Mouse (Mus musculus) midbrain, embryonic 16.5 days (tissue): ENCODE data around the gene Atrnl1. TPM values are rescaled to one million over a fixed set of nuclear protein-coding genes. Genes with fewer than 3 reads are reported as not detected.
A peak's percentile ranks its signal among the peaks of the same experiment; 100 is the strongest.

ENCODE experiments used
- ATAC-seq: fragments of 200-750 bp; cut with Nextera tagmentation; 2 replicates; pipeline ENCODE4 v1.8.0; 2017; ENCODE audit warnings: moderate TSS enrichment
- H3K27ac ChIP-seq: fragments of 300-500 bp; sonication (generic); 2 replicates; pipeline ENCODE4 v1.5.1; 2014; ENCODE audit warnings: mild to moderate bottlenecking, low read length, mixed read lengths
- H3K27me3 ChIP-seq: fragments of 300-500 bp; sonication (generic); 2 replicates; pipeline ENCODE4 v1.6.1; 2014; ENCODE audit warnings: low read depth, low read length, mixed read lengths; ENCODE audit not compliant: control insufficient read depth, insufficient read depth
- H3K36me3 ChIP-seq: fragments of 300-500 bp; sonication (generic); 2 replicates; pipeline ENCODE4 v1.6.1; 2014; ENCODE audit warnings: mild to moderate bottlenecking, low read length, moderate library complexity, mixed read lengths; ENCODE audit not compliant: control insufficient read depth, insufficient read depth
- H3K4me1 ChIP-seq: fragments of 300-500 bp; sonication (generic); 2 replicates; pipeline ENCODE4 v1.6.1; 2014; ENCODE audit warnings: mild to moderate bottlenecking, low read length, mixed read lengths; ENCODE audit not compliant: control insufficient read depth, insufficient read depth
- H3K4me2 ChIP-seq: fragments of 300-500 bp; sonication (generic); 2 replicates; pipeline ENCODE4 v1.6.1; 2014; ENCODE audit warnings: mild to moderate bottlenecking, low read length, mixed read lengths
- H3K4me3 ChIP-seq: fragments of 300-500 bp; sonication (generic); 2 replicates; pipeline ENCODE4 v1.5.1; 2014; ENCODE audit warnings: low read depth, mild to moderate bottlenecking, low read length, moderate library complexity, mixed read lengths
- H3K9ac ChIP-seq: fragments of 300-500 bp; sonication (generic); 2 replicates; pipeline ENCODE4 v1.6.1; 2014; ENCODE audit warnings: low read depth, low read length, mixed read lengths
- H3K9me3 ChIP-seq: fragments of 300-500 bp; sonication (generic); replicated peaks from 2 replicates; pipeline ENCODE4 v1.6.1; 2014; ENCODE audit warnings: mild to moderate bottlenecking, low read length, mixed read lengths; ENCODE audit not compliant: control insufficient read depth, poor library complexity, severe bottlenecking
- WGBS: fragments of 180-500 bp; shearing (Covaris S2); extraction: QIAGEN DNeasy Blood & Tissue Kit; methylation state at CpG from one replicate; pipeline ENCODE4 v1.1.7; 2014; 5-methylcytosine and 5-hydroxymethylcytosine counted together
- polyA plus RNA-seq: library from polyadenylated mRNA; unstranded; fragments of >200 nt; fragmentation: Nextera tagmentation; extraction: Ambion mirVana; gene quantifications from 2 replicates; pipeline ENCODE4 v1.2.1, GENCODE M21; 2015

Atrnl1 gene
- polyA plus RNA-seq, 1 experiment from 2014 or later = 8.3 TPM

GRCm38 (mm10) chr19:57926941-57927471 is 316.2 kb downstream of the Atrnl1 start:
- H3K27ac ChIP-seq = peak overlapping the region; percentile 47
- WGBS = 12% methylated on average over 10 of the region's 10 CpGs
- peak; percentile 36; the same call in 1 of the 2 replicates for ATAC-seq

GRCm38 (mm10) chr19:57927566-57928523 is 317.0 kb downstream of the Atrnl1 start:
- Histone ChIP-seq H3K4me3 (no peak overlapping the region), H3K36me3 (no peaks in the 10 kb centered on the region), H3K9me3 (no peaks in the 10 kb centered on the region), H3K9ac (0 out of 2 replicates have a peak overlapping the region, but pooled peaks have one; percentile 14), H3K27me3 (no peaks in the 10 kb centered on the region), H3K4me1 (peaks cover 13% of the 10 kb centered on the region), H3K27ac (peak overlapping the region; percentile 47), H3K4me2 (peak overlapping the region; percentile 4)
- 40% methylated on average over 11 of the region's 11 CpGs for WGBS
- ATAC-seq = peak; percentile 66; the same call in 1 of the 2 replicates

More at GRCm38 (mm10) chr19:57926941-57927471, 316.2 kb downstream of the Atrnl1 start:
- Histone ChIP-seq H3K9me3 (no peaks in the 10 kb centered on the region), H3K4me2 (peak overlapping the region; percentile 4), H3K9ac (no peak overlapping the region), H3K4me3 (no peak overlapping the region), H3K27me3 (no peaks in the 10 kb centered on the region), H3K4me1 (peaks cover 13% of the 10 kb centered on the region), H3K36me3 (no peaks in the 10 kb centered on the region)

GRCm38 (mm10) chr19:57931626-57932025 is 320.8 kb downstream of the Atrnl1 start:
- 97% methylated on average over 4 of the region's 4 CpGs for WGBS
- no peak for ATAC-seq

GRCm38 (mm10) chr19:57936865-57937264 is 326.0 kb downstream of the Atrnl1 start:
- Histone ChIP-seq H3K27ac (no peak overlapping the region), H3K9ac (no peak overlapping the region), H3K4me2 (no peak overlapping the region), H3K4me1 (peaks cover 9% of the 10 kb centered on the region), H3K36me3 (no peaks in the 10 kb centered on the region), H3K4me3 (no peak overlapping the region), H3K9me3 (no peaks in the 10 kb centered on the region), H3K27me3 (no peaks in the 10 kb centered on the region; the same call in 1 of the 2 replicates)
- ATAC-seq = no peak
- 94% methylated on average over 3 of the region's 3 CpGs for WGBS

More at GRCm38 (mm10) chr19:57931626-57932025, 320.8 kb downstream of the Atrnl1 start:
- no peak overlapping the region for H3K4me2 ChIP-seq
- H3K27me3 ChIP-seq = no peaks in the 10 kb centered on the region; the same call in 1 of the 2 replicates
- H3K4me3 ChIP-seq = no peak overlapping the region
- H3K27ac ChIP-seq = no peak overlapping the region
- no peaks in the 10 kb centered on the region for H3K9me3 ChIP-seq
- no peak overlapping the region for H3K9ac ChIP-seq
- peaks cover 16% of the 10 kb centered on the region for H3K4me1 ChIP-seq
- no peaks in the 10 kb centered on the region for H3K36me3 ChIP-seq

DNA sequence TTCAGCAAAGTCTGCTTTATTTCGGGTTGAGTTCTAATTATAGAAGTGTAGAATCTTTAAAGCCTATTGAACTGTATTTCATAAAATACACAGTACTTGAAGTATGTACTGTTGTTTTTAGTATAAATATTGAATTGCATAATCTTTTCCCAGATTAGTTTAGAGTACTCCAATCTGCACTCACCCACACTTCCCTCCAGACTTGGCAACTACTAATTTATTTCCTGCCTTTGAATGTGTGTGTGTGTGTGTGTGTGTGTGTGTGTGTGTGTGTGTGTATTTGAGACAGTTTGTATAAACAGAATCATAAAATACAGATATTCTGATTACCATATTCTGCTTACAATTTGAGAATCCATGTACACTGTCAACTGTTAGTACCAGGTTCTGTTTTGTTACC is 328.3 kb downstream of the Atrnl1 start:
- WGBS = 91% methylated on average over 1 of the region's 1 CpGs
- H3K4me3 ChIP-seq = no peak overlapping the region

GRCm38 (mm10) chr19:57941529-57941928 is 330.7 kb downstream of the Atrnl1 start:
- Histone ChIP-seq H3K4me2 (no peak overlapping the region), H3K4me3 (no peak overlapping the region), H3K9me3 (no peaks in the 10 kb centered on the region), H3K4me1 (peaks cover 6% of the 10 kb centered on the region), H3K36me3 (no peaks in the 10 kb centered on the region), H3K27ac (peak overlapping the region; percentile 48; the same call in 1 of the 2 replicates), H3K27me3 (no peaks in the 10 kb centered on the region), H3K9ac (no peak overlapping the region)
- ATAC-seq = peak; percentile 89
- WGBS = 26% methylated on average over 8 of the region's 8 CpGs

More for the DNA sequence above, 328.3 kb downstream of the Atrnl1 start:
- H3K36me3 ChIP-seq = no peaks in the 10 kb centered on the region
- no peak overlapping the region for H3K27ac ChIP-seq
- H3K4me1 ChIP-seq = peaks cover 9% of the 10 kb centered on the region
- no peak overlapping the region for H3K9ac ChIP-seq
- no peak for ATAC-seq
- H3K4me2 ChIP-seq = no peak overlapping the region
- H3K9me3 ChIP-seq = no peaks in the 10 kb centered on the region
- H3K27me3 ChIP-seq = no peaks in the 10 kb centered on the region; the same call in 1 of the 2 replicates

DNA sequence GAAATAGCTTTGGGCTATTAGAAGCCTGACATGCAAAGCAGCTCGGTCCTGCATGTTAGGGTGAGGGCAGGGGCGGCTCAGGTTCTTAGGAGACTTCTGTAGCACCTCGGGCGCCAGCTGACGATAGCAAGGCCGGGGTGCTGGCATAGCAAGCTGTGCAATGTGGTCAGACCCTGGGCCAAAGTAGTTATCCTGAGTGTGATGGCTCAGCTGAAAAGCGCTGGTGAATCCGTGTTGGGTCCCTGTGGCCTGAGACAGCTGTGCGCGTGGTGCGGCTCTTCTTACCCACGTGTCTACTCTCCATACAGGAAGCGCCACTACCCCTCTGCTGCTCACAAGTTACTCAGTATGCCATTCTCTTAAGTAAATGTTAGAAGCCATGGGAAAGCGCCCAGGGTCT is 331.4 kb downstream of the Atrnl1 start:
- H3K9me3 ChIP-seq = no peaks in the 10 kb centered on the region
- no peak overlapping the region for H3K4me2 ChIP-seq
- ATAC-seq = no peak
- no peak overlapping the region for H3K27ac ChIP-seq
- 90% methylated on average over 14 of the region's 14 CpGs for WGBS
- H3K27me3 ChIP-seq = no peaks in the 10 kb centered on the region
- H3K36me3 ChIP-seq = no peaks in the 10 kb centered on the region
- no peak overlapping the region for H3K9ac ChIP-seq
- H3K4me3 ChIP-seq = no peak overlapping the region
- peaks cover 6% of the 10 kb centered on the region for H3K4me1 ChIP-seq

GRCm38 (mm10) chr19:57943308-57943707 is 332.5 kb downstream of the Atrnl1 start:
- no peaks in the 10 kb centered on the region for H3K27me3 ChIP-seq
- H3K36me3 ChIP-seq = no peaks in the 10 kb centered on the region
- no peak overlapping the region for H3K4me2 ChIP-seq
- H3K4me3 ChIP-seq = no peak overlapping the region
- H3K4me1 ChIP-seq = peaks cover 6% of the 10 kb centered on the region
- no peak overlapping the region for H3K9ac ChIP-seq
- H3K9me3 ChIP-seq = no peaks in the 10 kb centered on the region
- no peak overlapping the region for H3K27ac ChIP-seq
- ATAC-seq = no peak
- WGBS = 66% methylated on average over 2 of the region's 2 CpGs

DNA sequence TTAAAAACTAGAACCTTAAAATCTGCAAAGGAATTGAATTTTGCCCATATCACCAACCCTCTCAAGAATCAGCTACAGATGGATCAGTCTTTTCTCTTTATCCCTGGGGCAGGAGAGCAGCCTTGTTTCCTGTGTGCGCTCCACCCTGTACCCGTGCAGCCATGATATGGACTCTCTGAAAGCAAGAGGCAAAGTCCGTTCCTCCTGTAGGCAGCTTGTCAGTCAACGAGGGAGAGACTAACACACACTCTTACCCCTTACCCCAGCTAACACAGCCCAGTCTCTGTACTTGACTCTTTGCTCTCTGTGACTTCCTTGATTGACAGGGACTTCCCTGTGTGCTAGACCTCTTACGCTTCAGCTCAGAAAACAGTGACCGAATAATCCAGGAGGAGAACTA is 333.8 kb downstream of the Atrnl1 start:
- 84% methylated on average over 6 of the region's 6 CpGs for WGBS
- Histone ChIP-seq H3K27ac (no peak overlapping the region), H3K9me3 (no peaks in the 10 kb centered on the region), H3K36me3 (no peaks in the 10 kb centered on the region), H3K27me3 (no peaks in the 10 kb centered on the region), H3K9ac (no peak overlapping the region), H3K4me2 (no peak overlapping the region), H3K4me3 (no peak overlapping the region), H3K4me1 (peaks cover 6% of the 10 kb centered on the region)
- no peak for ATAC-seq
